ENCODE assay signal across 8 mouse cellular contexts in genomic region chr4:104665553-104665952, GRCm38 (mm10).
DNase-seq lines count a peak whose midpoint lies in the region; ATAC-seq lines count a peak whose summit lies in the region.

No protein-coding gene starts in this region.

- peak; percentile 71 for DNase-seq in forebrain, embryonic 11.5 days (ENCODE audit: low spot score)
- peak; percentile 55 to 72 for DNase-seq in right cerebral cortex, postnatal 10 days (ENCODE audit: low spot score in 2 of 2)
- DNase-seq in right cerebral cortex, postnatal 25 days, result no peak
- peak; percentile 67 for DNase-seq in embryo, embryonic 10 days (ENCODE audit: low spot score)
- peak; percentile 31 to 71 for DNase-seq in kidney, adult 8-10 months
- peak; percentile 18 for DNase-seq in lung, postnatal 25 days (ENCODE audit: low spot score)

- no peak overlapping the region for H3K9ac ChIP-seq in forebrain, embryonic 11.5 days (ENCODE audit: low read length)
- H3K9ac ChIP-seq in forebrain, embryonic 16.5 days (replicated peaks; ENCODE audit: low read depth, low read length), result no peak overlapping the region

- no peaks in the 10 kb centered on the region for H3K36me3 ChIP-seq in forebrain, embryonic 11.5 days (ENCODE audit: control insufficient read depth, insufficient read depth, low read length)
- no peaks in the 10 kb centered on the region for H3K36me3 ChIP-seq in forebrain, embryonic 16.5 days (ENCODE audit: control insufficient read depth, insufficient read depth)

- H3K4me1 ChIP-seq in forebrain, embryonic 11.5 days (replicated peaks; ENCODE audit: control insufficient read depth, insufficient read depth, low read length), result peaks cover 9% of the 10 kb centered on the region
- H3K4me1 ChIP-seq in forebrain, embryonic 16.5 days (replicated peaks; ENCODE audit: control insufficient read depth, insufficient read depth, low read length), result peaks cover 20% of the 10 kb centered on the region

- H3K4me3 ChIP-seq in forebrain, embryonic 11.5 days (ENCODE audit: low read depth, low read length), result no peak overlapping the region
- H3K4me3 ChIP-seq in forebrain, embryonic 16.5 days (replicated peaks; ENCODE audit: low read length), result no peak overlapping the region

- no peak overlapping the region for H3K4me2 ChIP-seq in forebrain, embryonic 11.5 days (ENCODE audit: low read depth, low read length, severe bottlenecking)
- no peak overlapping the region for H3K4me2 ChIP-seq in forebrain, embryonic 16.5 days (ENCODE audit: low read length)

- no peak overlapping the region for H3K27ac ChIP-seq in forebrain, embryonic 11.5 days (ENCODE audit: low read depth, low read length)
- no peak overlapping the region for H3K27ac ChIP-seq in forebrain, embryonic 16.5 days (ENCODE audit: low read length)

- 0 out of 2 replicates have a peak, but pooled peaks have one; percentile 44 for ATAC-seq in forebrain, embryonic 11.5 days (replicated peaks; ENCODE audit: low FRiP score)
- no peak for ATAC-seq in forebrain, embryonic 16.5 days
- ATAC-seq in megakaryocyte-erythroid progenitor cell, adult 5-6 weeks (replicated peaks; ENCODE audit: low FRiP score, low TSS enrichment, poor library complexity, severe bottlenecking), result no peak

- H3K9me3 ChIP-seq in forebrain, embryonic 11.5 days (ENCODE audit: control insufficient read depth, low read length), result no peaks in the 10 kb centered on the region
- H3K9me3 ChIP-seq in forebrain, embryonic 16.5 days (ENCODE audit: control insufficient read depth, low read length), result no peaks in the 10 kb centered on the region

- H3K27me3 ChIP-seq in forebrain, embryonic 11.5 days (ENCODE audit: control insufficient read depth, insufficient read depth, low read length), result no peaks in the 10 kb centered on the region
- H3K27me3 ChIP-seq in forebrain, embryonic 16.5 days (replicated peaks; ENCODE audit: control insufficient read depth, insufficient read depth, low read length), result no peaks in the 10 kb centered on the region
